Mouse (Mus musculus) limb, embryonic 11.5 days (tissue): ENCODE measurements at regions not wholly inside any gene's neighbourhood (a gene's known extent, or its start where the extent isn't known, plus 50 kb on each side); places are given as distances from the start of the nearest gene placed in this dataset. TPM values are rescaled to one million over a fixed set of nuclear protein-coding genes. Genes with fewer than 3 reads are reported as not detected.

Source experiments
- microRNA counts: library from miRNA; unstranded; fragments of <30 nt; microRNA quantifications from one replicate; lab custom pipeline; 2016
- microRNA-seq: library from miRNA; unstranded; fragments of <30 nt; microRNA quantifications from one replicate; pipeline ENCODE4, GENCODE M21; 2016

MicroRNA genes in the stretch of these regions (microRNA counts, 519-probe panel; counts per million panel counts)
- microRNA mmu-miR-9 (lab: Ali Mortazavi, UCI), result 3,205 counts per million, percentile 40 among the panel's probes with 10 or more counts

Small RNA genes in the stretch of these regions (microRNA-seq; reads per million reads assigned to microRNA genes)
- not detected for gene Mir9-2
